Mouse (Mus musculus) embryonic fibroblast, embryonic 13.5 days (primary cell): ENCODE measurements at regions not wholly inside any gene's neighbourhood (a gene's known extent, or its start where the extent isn't known, plus 50 kb on each side); places are given as distances from the start of the nearest gene placed in this dataset.

Source experiments
- H3K27ac ChIP-seq: 2 replicates; pipeline ENCODE4 v1.5.1; 2012; ENCODE audit warnings: low read length, control low read depth, inconsistent platforms; ENCODE audit not compliant: insufficient read depth
- H3K4me1 ChIP-seq: 2 replicates; pipeline ENCODE4 v1.6.1; 2011; ENCODE audit warnings: low read length; ENCODE audit not compliant: control insufficient read depth, insufficient read depth
- H3K4me3 ChIP-seq: 2 replicates; pipeline ENCODE4 v1.5.1; 2011; ENCODE audit warnings: mild to moderate bottlenecking, control low read depth, low read length; ENCODE audit not compliant: insufficient read depth
- CTCF ChIP-seq: IDR thresholded peaks from 2 replicates; pipeline ENCODE4 v1.5.1; 2011; ENCODE audit warnings: mild to moderate bottlenecking, control low read depth, low read length, moderate library complexity, borderline replicate concordance; ENCODE audit not compliant: insufficient read depth
- POLR2A ChIP-seq: IDR thresholded peaks from 2 replicates; pipeline ENCODE4 v1.6.1; 2011; ENCODE audit warnings: low read depth, mild to moderate bottlenecking, control low read depth, low read length, moderate library complexity

GRCm38 (mm10) chr4:127707126-127707525 lies 263.6 kb downstream of the CK137956 start:
- no peaks in the 10 kb centered on the region for H3K4me1 ChIP-seq
- TF ChIP-seq POLR2A: no peak
- no peak for TF ChIP-seq CTCF
- H3K4me3 ChIP-seq: no peak overlapping the region
- H3K27ac ChIP-seq: no peak overlapping the region

- Histone ChIP-seq H3K4me3 (no peak overlapping the region), H3K27ac (no peak overlapping the region), H3K4me1 (no peaks in the 10 kb centered on the region)
- no peak for TF ChIP-seq POLR2A
- no peak for TF ChIP-seq CTCF
These were observed 269.1 kb downstream of the CK137956 start for GRCm38 (mm10) chr4:127701651-127702050.

- no peaks in the 10 kb centered on the region for H3K4me1 ChIP-seq
- no peak overlapping the region for H3K4me3 ChIP-seq
- H3K27ac ChIP-seq: no peak overlapping the region
- TF ChIP-seq POLR2A: no peak
- no peak for TF ChIP-seq CTCF
These were observed 280.8 kb downstream of the CK137956 start for GRCm38 (mm10) chr4:127689986-127690385.

GRCm38 (mm10) chr4:127685021-127685420 lies 285.7 kb downstream of the CK137956 start:
- Histone ChIP-seq H3K27ac (no peak overlapping the region), H3K4me3 (no peak overlapping the region), H3K4me1 (no peaks in the 10 kb centered on the region)
- TF ChIP-seq CTCF (no peak), POLR2A (no peak)

GRCm38 (mm10) chr4:127679391-127679790 lies 291.4 kb downstream of the CK137956 start:
- Histone ChIP-seq H3K4me1 (no peaks in the 10 kb centered on the region), H3K4me3 (no peak overlapping the region), H3K27ac (no peak overlapping the region)
- no peak for TF ChIP-seq POLR2A
- TF ChIP-seq CTCF: no peak

GRCm38 (mm10) chr4:127678437-127678836 lies 292.3 kb downstream of the CK137956 start:
- Histone ChIP-seq H3K27ac (no peak overlapping the region), H3K4me1 (no peaks in the 10 kb centered on the region), H3K4me3 (no peak overlapping the region)
- TF ChIP-seq CTCF: no peak
- TF ChIP-seq POLR2A: no peak

GRCm38 (mm10) chr4:127675745-127676315 lies 294.9 kb downstream of the CK137956 start:
- no peak overlapping the region for H3K4me3 ChIP-seq
- TF ChIP-seq POLR2A (no peak), CTCF (no peak)
- H3K27ac ChIP-seq: no peak overlapping the region

GRCm38 (mm10) chr4:127659950-127660349 lies 302.0 kb upstream of the Gjb5 start:
- Histone ChIP-seq H3K4me3 (no peak overlapping the region), H3K27ac (no peak overlapping the region), H3K4me1 (no peaks in the 10 kb centered on the region)
- TF ChIP-seq CTCF: no peak
- no peak for TF ChIP-seq POLR2A

More at GRCm38 (mm10) chr4:127675745-127676315, 294.9 kb downstream of the CK137956 start:
- no peaks in the 10 kb centered on the region for H3K4me1 ChIP-seq

GRCm38 (mm10) chr4:127651601-127652000 lies 293.6 kb upstream of the Gjb5 start:
- Histone ChIP-seq H3K4me1 (peaks cover 4% of the 10 kb centered on the region; the same call in 1 of the 2 replicates), H3K4me3 (no peak overlapping the region), H3K27ac (no peak overlapping the region)
- TF ChIP-seq POLR2A (no peak), CTCF (no peak)

GRCm38 (mm10) chr4:127648011-127648410 lies 290.0 kb upstream of the Gjb5 start:
- H3K4me1 ChIP-seq: peaks cover 4% of the 10 kb centered on the region; the same call in 1 of the 2 replicates
- TF ChIP-seq CTCF: no peak

More at GRCm38 (mm10) chr4:127648011-127648410, 290.0 kb upstream of the Gjb5 start:
- Histone ChIP-seq H3K27ac (no peak overlapping the region), H3K4me3 (no peak overlapping the region)
